Mouse (Mus musculus): ENCODE results near the gene Zcchc14.

Zcchc14 gene

GRCm38 (mm10) chr8:121663101-121663500 lies 10.4 kb upstream of the Zcchc14 start:
- DNase-seq: no peak

GRCm38 (mm10) chr8:121661631-121662357 lies 9.1 kb upstream of the Zcchc14 start:
- DNase-seq: no peak

GRCm38 (mm10) chr8:121660602-121661001 lies 7.9 kb upstream of the Zcchc14 start:
- peak; percentile 62 to 66 for DNase-seq

GRCm38 (mm10) chr8:121654966-121655494 lies 2.3 kb upstream of the Zcchc14 start:
- DNase-seq: peak in 1 of 2 experiments; percentile 47

- peak; percentile 38 to 43 for DNase-seq
These were observed 1.4 kb upstream of the Zcchc14 start for GRCm38 (mm10) chr8:121654131-121654530.

GRCm38 (mm10) chr8:121653340-121654019 lies 779 bp upstream of the Zcchc14 start:
- DNase-seq: peak in 1 of 2 experiments; percentile 81

GRCm38 (mm10) chr8:121651874-121652361 lies 783 bp downstream of the Zcchc14 start:
- peak; percentile 79 to 82 for DNase-seq

- DNase-seq: peak in 1 of 2 experiments; percentile 71
These were observed 1.3 kb downstream of the Zcchc14 start for GRCm38 (mm10) chr8:121651308-121651873.

GRCm38 (mm10) chr8:121650389-121651307 lies 2.1 kb downstream of the Zcchc14 start:
- DNase-seq: peak; percentile 42 to 45

- DNase-seq: peak in 1 of 2 experiments; percentile 38
These were observed 2.8 kb downstream of the Zcchc14 start for GRCm38 (mm10) chr8:121649904-121650303.

GRCm38 (mm10) chr8:121649423-121649822 lies 3.3 kb downstream of the Zcchc14 start:
- peak in 1 of 2 experiments; percentile 20 for DNase-seq

GRCm38 (mm10) chr8:121648451-121648850 lies 4.2 kb downstream of the Zcchc14 start:
- DNase-seq: peak; percentile 26 to 38

GRCm38 (mm10) chr8:121647511-121648215 lies 5.0 kb downstream of the Zcchc14 start:
- no peak for DNase-seq

- DNase-seq: no peak
These were observed 9.3 kb downstream of the Zcchc14 start for GRCm38 (mm10) chr8:121643384-121643783.

- peak in 1 of 2 experiments; percentile 62 for DNase-seq
These were observed 9.9 kb downstream of the Zcchc14 start for GRCm38 (mm10) chr8:121642804-121643203.

- DNase-seq: no peak
These were observed 16.5 kb downstream of the Zcchc14 start for GRCm38 (mm10) chr8:121636180-121636579.

- DNase-seq: no peak
These were observed 17.2 kb downstream of the Zcchc14 start for GRCm38 (mm10) chr8:121635534-121635933.

GRCm38 (mm10) chr8:121632401-121632800 lies 20.3 kb downstream of the Zcchc14 start:
- peak in 1 of 2 experiments; percentile 58 for DNase-seq

GRCm38 (mm10) chr8:121631645-121632071 lies 21.0 kb downstream of the Zcchc14 start:
- peak in 1 of 2 experiments; percentile 50 for DNase-seq

- no peak for DNase-seq
These were observed 24.0 kb downstream of the Zcchc14 start for GRCm38 (mm10) chr8:121628681-121629080.

- DNase-seq: peak in 1 of 2 experiments; percentile 34
These were observed 29.7 kb downstream of the Zcchc14 start for GRCm38 (mm10) chr8:121623043-121623442.
